Mouse (Mus musculus) heart, embryonic 10.5 days (tissue): ENCODE data around the gene Rapgef4. TPM values are rescaled to one million over a fixed set of nuclear protein-coding genes. Genes with fewer than 3 reads are reported as not detected.

Experiments
- DNase-seq: peaks from one replicate; pipeline ENCODE4 v3.0.0-alpha.2; 2017; ENCODE audit warnings: low spot score
- H3K27ac ChIP-seq: fragments of 300-500 bp; sonication (generic); 2 replicates; pipeline ENCODE4 v1.5.1; 2016; ENCODE audit warnings: mild to moderate bottlenecking
- H3K27me3 ChIP-seq: fragments of 300-500 bp; sonication (generic); 2 replicates; pipeline ENCODE4 v1.6.1; 2016; ENCODE audit warnings: mild to moderate bottlenecking; ENCODE audit not compliant: poor library complexity, insufficient read depth, severe bottlenecking
- H3K36me3 ChIP-seq: fragments of 300-500 bp; sonication (generic); 2 replicates; pipeline ENCODE4 v1.6.1; 2016; ENCODE audit warnings: mild to moderate bottlenecking, moderate library complexity
- H3K4me1 ChIP-seq: fragments of 300-500 bp; sonication (generic); 2 replicates; pipeline ENCODE4 v1.6.1; 2016; ENCODE audit warnings: mild to moderate bottlenecking
- H3K4me3 ChIP-seq: fragments of 300-500 bp; sonication (generic); 2 replicates; pipeline ENCODE4 v1.5.1; 2016; ENCODE audit warnings: mild to moderate bottlenecking, moderate library complexity
- H3K9me3 ChIP-seq: fragments of 300-500 bp; sonication (generic); 2 replicates; pipeline ENCODE4 v1.6.1; 2016; ENCODE audit warnings: mild to moderate bottlenecking, moderate library complexity
- whole genome bisulfite sequencing: fragments of 180-500 bp; shearing (Covaris S2); methylation state at CpG from one replicate; pipeline ENCODE4 v1.1.7; 2016; 5-methylcytosine and 5-hydroxymethylcytosine counted together
- polyA plus RNA-seq: library from polyadenylated mRNA; unstranded; fragments of >200 nt; fragmentation: Nextera tagmentation; extraction: Ambion mirVana; gene quantifications from 2 replicates; pipeline ENCODE4 v1.2.1, GENCODE M21; 2016

The Rapgef4 gene
- polyA plus RNA-seq, 1 experiment from 2014 or later, result 3.1 TPM

GRCm38 (mm10) chr2:72205869-72206268 is 224.8 kb downstream of the Rapgef4 start:
- H3K27me3 ChIP-seq, result no peaks in the 10 kb centered on the region
- H3K4me3 ChIP-seq, result no peak overlapping the region
- 90% methylated on average over 5 of the region's 5 CpGs for WGBS
- no peaks in the 10 kb centered on the region for H3K36me3 ChIP-seq
- H3K4me1 ChIP-seq, result peaks cover 32% of the 10 kb centered on the region
- H3K27ac ChIP-seq, result no peak overlapping the region
- no peak for DNase-seq
- no peaks in the 10 kb centered on the region for H3K9me3 ChIP-seq

GRCm38 (mm10) chr2:72206530-72207248 is 225.6 kb downstream of the Rapgef4 start:
- Histone ChIP-seq H3K27ac (no peak overlapping the region), H3K36me3 (no peaks in the 10 kb centered on the region), H3K4me1 (peaks cover 24% of the 10 kb centered on the region), H3K9me3 (no peaks in the 10 kb centered on the region), H3K4me3 (no peak overlapping the region), H3K27me3 (no peaks in the 10 kb centered on the region)
- DNase-seq, result no peak
- WGBS, result 85% methylated on average over 4 of the region's 4 CpGs

GRCm38 (mm10) chr2:72217336-72217735 is 236.3 kb downstream of the Rapgef4 start:
- DNase-seq, result peak; percentile 42
- Histone ChIP-seq H3K4me3 (no peak overlapping the region), H3K27ac (no peak overlapping the region), H3K4me1 (peaks cover 3% of the 10 kb centered on the region; the same call in 1 of the 2 replicates), H3K27me3 (no peaks in the 10 kb centered on the region), H3K9me3 (no peaks in the 10 kb centered on the region), H3K36me3 (no peaks in the 10 kb centered on the region)
- WGBS, result 77% methylated on average over 3 of the region's 3 CpGs

- Histone ChIP-seq H3K9me3 (no peaks in the 10 kb centered on the region), H3K4me1 (peaks cover 3% of the 10 kb centered on the region; the same call in 1 of the 2 replicates), H3K4me3 (no peak overlapping the region), H3K27me3 (no peaks in the 10 kb centered on the region), H3K27ac (no peak overlapping the region), H3K36me3 (no peaks in the 10 kb centered on the region)
- peak; percentile 74 for DNase-seq
- 33% methylated on average over 3 of the region's 3 CpGs for WGBS
These were observed 238.9 kb downstream of the Rapgef4 start for GRCm38 (mm10) chr2:72219921-72220320.

GRCm38 (mm10) chr2:72221283-72221682 is 240.2 kb downstream of the Rapgef4 start:
- Histone ChIP-seq H3K4me3 (no peak overlapping the region), H3K4me1 (peaks cover 3% of the 10 kb centered on the region; the same call in 1 of the 2 replicates), H3K36me3 (no peaks in the 10 kb centered on the region), H3K27me3 (no peaks in the 10 kb centered on the region), H3K27ac (peak overlapping the region; percentile 52; the same call in 1 of the 2 replicates), H3K9me3 (no peaks in the 10 kb centered on the region)
- 74% methylated on average over 11 of the region's 11 CpGs for WGBS
- no peak for DNase-seq

- H3K27me3 ChIP-seq, result no peaks in the 10 kb centered on the region
- H3K4me3 ChIP-seq, result no peak overlapping the region
- peak; percentile 67 for DNase-seq
- H3K36me3 ChIP-seq, result no peaks in the 10 kb centered on the region
- H3K4me1 ChIP-seq, result peaks cover 3% of the 10 kb centered on the region; the same call in 1 of the 2 replicates
- H3K9me3 ChIP-seq, result no peaks in the 10 kb centered on the region
- WGBS, result 36% methylated on average over 7 of the region's 7 CpGs
- peak overlapping the region; percentile 52 for H3K27ac ChIP-seq
These were observed 240.7 kb downstream of the Rapgef4 start for GRCm38 (mm10) chr2:72221706-72222105.

- Histone ChIP-seq H3K9me3 (no peaks in the 10 kb centered on the region), H3K27ac (peak overlapping the region; percentile 52), H3K4me3 (no peak overlapping the region)
These were observed 241.2 kb downstream of the Rapgef4 start for GRCm38 (mm10) chr2:72222276-72222675.

GRCm38 (mm10) chr2:72222736-72223455 is 241.9 kb downstream of the Rapgef4 start:
- DNase-seq, result peak; percentile 69
- Histone ChIP-seq H3K27me3 (no peaks in the 10 kb centered on the region), H3K4me3 (no peak overlapping the region), H3K4me1 (peaks cover 3% of the 10 kb centered on the region; the same call in 1 of the 2 replicates), H3K27ac (0 out of 2 replicates have a peak overlapping the region, but pooled peaks have one; percentile 30), H3K9me3 (no peaks in the 10 kb centered on the region), H3K36me3 (no peaks in the 10 kb centered on the region)
- WGBS, result 88% methylated on average over 16 of the region's 16 CpGs

More at GRCm38 (mm10) chr2:72222276-72222675, 241.2 kb downstream of the Rapgef4 start:
- Histone ChIP-seq H3K27me3 (no peaks in the 10 kb centered on the region), H3K36me3 (no peaks in the 10 kb centered on the region), H3K4me1 (peaks cover 3% of the 10 kb centered on the region; the same call in 1 of the 2 replicates)
- WGBS, result 89% methylated on average over 4 of the region's 4 CpGs
- peak; percentile 52 for DNase-seq

GRCm38 (mm10) chr2:72223479-72223878 is 242.4 kb downstream of the Rapgef4 start:
- Histone ChIP-seq H3K27me3 (no peaks in the 10 kb centered on the region), H3K4me3 (no peak overlapping the region), H3K36me3 (no peaks in the 10 kb centered on the region), H3K27ac (no peak overlapping the region), H3K9me3 (no peaks in the 10 kb centered on the region), H3K4me1 (peaks cover 3% of the 10 kb centered on the region; the same call in 1 of the 2 replicates)
- 74% methylated on average over 5 of the region's 5 CpGs for WGBS
- DNase-seq, result peak; percentile 70

- H3K36me3 ChIP-seq, result no peaks in the 10 kb centered on the region
- H3K27me3 ChIP-seq, result no peaks in the 10 kb centered on the region
- peak; percentile 71 for DNase-seq
- peaks cover 11% of the 10 kb centered on the region for H3K4me1 ChIP-seq
- no peak overlapping the region for H3K27ac ChIP-seq
- 77% methylated on average over 6 of the region's 6 CpGs for WGBS
- no peaks in the 10 kb centered on the region for H3K9me3 ChIP-seq
- H3K4me3 ChIP-seq, result no peak overlapping the region
These were observed 245.0 kb downstream of the Rapgef4 start for GRCm38 (mm10) chr2:72226006-72226405.

GRCm38 (mm10) chr2:72227416-72227815 is 246.4 kb downstream of the Rapgef4 start:
- Histone ChIP-seq H3K4me3 (no peak overlapping the region), H3K9me3 (no peaks in the 10 kb centered on the region), H3K36me3 (no peaks in the 10 kb centered on the region), H3K27ac (no peak overlapping the region), H3K27me3 (no peaks in the 10 kb centered on the region), H3K4me1 (peaks cover 10% of the 10 kb centered on the region)
- WGBS, result 86% methylated on average over 6 of the region's 6 CpGs
- DNase-seq, result no peak

- Histone ChIP-seq H3K36me3 (no peaks in the 10 kb centered on the region), H3K4me3 (no peak overlapping the region), H3K4me1 (peaks cover 10% of the 10 kb centered on the region), H3K9me3 (no peaks in the 10 kb centered on the region), H3K27me3 (no peaks in the 10 kb centered on the region), H3K27ac (no peak overlapping the region)
- 86% methylated on average over 14 of the region's 14 CpGs for WGBS
- peak; percentile 24 for DNase-seq
These were observed 247.8 kb downstream of the Rapgef4 start for GRCm38 (mm10) chr2:72228881-72229280.

GRCm38 (mm10) chr2:72230545-72230944 is 249.5 kb downstream of the Rapgef4 start:
- Histone ChIP-seq H3K9me3 (no peaks in the 10 kb centered on the region), H3K36me3 (no peaks in the 10 kb centered on the region), H3K4me1 (peaks cover 16% of the 10 kb centered on the region), H3K27me3 (no peaks in the 10 kb centered on the region), H3K4me3 (no peak overlapping the region), H3K27ac (no peak overlapping the region)
- DNase-seq, result no peak
- WGBS, result 78% methylated on average over 9 of the region's 9 CpGs
